Mouse (Mus musculus) bone marrow, adult 2 months (tissue): ENCODE data around the gene Galnt17. TPM values are rescaled to one million over a fixed set of nuclear protein-coding genes. Genes with fewer than 3 reads are reported as not detected.

Source experiments
- H3K27ac ChIP-seq: fragments of 200-500 bp; 2 replicates; pipeline ENCODE4 v1.5.1; 2012; ENCODE audit warnings: low read depth, mild to moderate bottlenecking, control low read depth, inconsistent platforms, low read length; ENCODE audit not compliant: control insufficient read depth, poor library complexity, insufficient read depth
- H3K4me1 ChIP-seq: fragments of 200-500 bp; 2 replicates; pipeline ENCODE4 v1.6.1; 2011; ENCODE audit warnings: low read length; ENCODE audit not compliant: control insufficient read depth, insufficient read depth
- H3K4me3 ChIP-seq: fragments of 200-500 bp; replicated peaks from 2 replicates; pipeline ENCODE3; 2011; ENCODE audit warnings: mild to moderate bottlenecking, low read depth, low read length, control low read depth; ENCODE audit not compliant: control insufficient read depth
- CTCF ChIP-seq: fragments of 200-500 bp; IDR thresholded peaks from 2 replicates; pipeline ENCODE4 v1.5.1; 2011; ENCODE audit warnings: low read length, control low read depth; ENCODE audit not compliant: control insufficient read depth, insufficient read depth
- POLR2A ChIP-seq: fragments of 200-500 bp; IDR thresholded peaks from 2 replicates; pipeline ENCODE4 v1.6.1; 2011; ENCODE audit warnings: low read depth, mild to moderate bottlenecking, control low read depth, low read length, borderline replicate concordance; ENCODE audit not compliant: control insufficient read depth
- WGBS: fragments of 180-500 bp; shearing (Covaris S2); methylation state at CpG from one replicate; pipeline ENCODE4 v1.1.7; 2018; 5-methylcytosine and 5-hydroxymethylcytosine counted together
- polyA plus RNA-seq: library from polyadenylated mRNA; stranded (reverse); fragments of >200 nt; gene quantifications from 2 replicates; pipeline ENCODE4 v1.2.4, GENCODE M21; 2011; ENCODE audit warnings: low replicate concordance; ENCODE audit not compliant: missing spikeins, insufficient read depth, insufficient read length

The Galnt17 gene
- polyA plus RNA-seq, 1 experiment, result 1.5 TPM

DNA sequence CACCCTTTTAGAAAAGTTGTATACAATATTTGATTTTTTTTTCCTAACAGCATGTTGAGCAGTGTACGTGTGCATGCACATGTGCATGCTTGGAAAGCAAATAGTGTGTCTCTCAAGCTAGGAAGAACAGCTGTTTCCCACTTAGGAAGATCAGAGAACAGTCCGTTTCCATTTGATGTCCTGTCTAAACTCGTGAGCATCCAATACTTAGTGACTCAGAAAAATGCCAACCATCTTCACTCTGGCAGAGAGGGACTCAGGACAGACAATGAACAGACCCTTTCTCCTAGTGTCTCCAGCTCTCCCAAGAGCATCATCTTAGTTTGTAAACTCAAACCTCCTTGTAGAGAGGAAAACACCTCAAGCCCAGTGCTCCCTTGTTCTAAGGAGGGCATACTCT lies 116.0 kb downstream of the Galnt17 start:
- Histone ChIP-seq H3K27ac (no peak overlapping the region), H3K4me3 (no peak overlapping the region), H3K4me1 (no peaks in the 10 kb centered on the region)
- WGBS, result 65% methylated on average over 3 of the region's 3 CpGs
- no peak for TF ChIP-seq POLR2A
- no peak for TF ChIP-seq CTCF

DNA sequence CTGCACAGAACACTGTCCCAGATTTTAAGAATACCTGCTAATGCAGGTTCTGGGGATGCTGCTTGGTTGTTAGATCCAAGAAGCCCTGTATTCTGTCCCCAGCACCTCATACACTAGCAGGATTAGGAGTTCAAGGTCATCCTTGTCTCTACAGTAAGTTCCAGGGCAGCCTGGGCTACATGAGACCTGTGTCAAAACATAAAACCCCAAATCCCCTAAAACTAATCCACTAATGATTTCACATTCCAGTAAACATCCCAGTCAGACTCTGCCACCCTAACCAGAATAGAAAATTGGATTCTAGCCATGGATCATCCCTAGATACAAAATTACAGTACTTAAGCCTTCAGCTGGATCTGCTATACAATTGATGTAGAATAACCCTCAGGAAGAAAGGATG lies 123.7 kb downstream of the Galnt17 start:
- Histone ChIP-seq H3K27ac (no peak overlapping the region), H3K4me3 (no peak overlapping the region), H3K4me1 (no peaks in the 10 kb centered on the region)
- no peak for TF ChIP-seq CTCF

DNA sequence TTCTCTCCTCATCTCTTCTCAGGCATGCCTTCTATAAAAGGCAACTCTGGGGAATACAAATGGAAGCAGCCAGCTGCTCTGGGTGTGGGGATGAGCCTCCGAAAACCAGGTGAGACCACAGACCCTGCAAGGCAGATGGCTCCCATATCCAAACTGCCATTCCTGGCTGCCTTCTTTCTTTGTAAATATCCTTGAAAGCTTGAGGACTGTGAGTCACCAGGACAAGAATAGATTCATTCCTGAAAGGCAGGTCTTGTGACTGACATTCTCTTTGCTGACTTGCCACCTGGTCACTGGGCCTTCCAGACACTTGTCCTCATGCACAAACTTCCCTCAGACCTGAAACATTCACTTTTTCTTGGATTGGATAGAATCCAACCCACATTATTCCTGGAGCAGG lies 127.1 kb downstream of the Galnt17 start:
- TF ChIP-seq CTCF (no peak), POLR2A (no peak)
- no peaks in the 10 kb centered on the region for H3K4me1 ChIP-seq
- no peak overlapping the region for H3K27ac ChIP-seq
- H3K4me3 ChIP-seq, result no peak overlapping the region
- 74% methylated on average over 1 of the region's 1 CpGs for WGBS

DNA sequence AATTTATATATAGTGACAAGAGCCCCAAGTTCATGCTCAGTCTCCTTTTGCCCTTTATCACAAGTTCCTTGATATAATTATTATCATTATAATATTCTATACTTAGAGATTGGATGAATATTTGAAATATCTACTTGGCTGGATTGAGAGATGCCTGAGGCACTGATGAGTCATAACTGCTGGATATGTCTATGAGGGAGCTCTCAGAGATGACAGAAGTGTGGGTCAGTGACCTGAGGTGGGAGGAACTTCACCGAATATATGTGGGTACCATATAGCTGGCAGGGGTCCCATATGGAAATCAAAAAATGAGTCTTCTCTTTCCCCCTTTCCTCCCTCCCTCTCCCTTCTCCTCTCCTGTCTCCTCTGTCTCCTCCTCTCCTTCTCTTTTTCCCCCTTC lies 127.5 kb downstream of the Galnt17 start:
- Histone ChIP-seq H3K27ac (no peak overlapping the region), H3K4me1 (no peaks in the 10 kb centered on the region), H3K4me3 (no peak overlapping the region)
- TF ChIP-seq CTCF (no peak), POLR2A (no peak)
- WGBS, result 90% methylated on average over 1 of the region's 1 CpGs

DNA sequence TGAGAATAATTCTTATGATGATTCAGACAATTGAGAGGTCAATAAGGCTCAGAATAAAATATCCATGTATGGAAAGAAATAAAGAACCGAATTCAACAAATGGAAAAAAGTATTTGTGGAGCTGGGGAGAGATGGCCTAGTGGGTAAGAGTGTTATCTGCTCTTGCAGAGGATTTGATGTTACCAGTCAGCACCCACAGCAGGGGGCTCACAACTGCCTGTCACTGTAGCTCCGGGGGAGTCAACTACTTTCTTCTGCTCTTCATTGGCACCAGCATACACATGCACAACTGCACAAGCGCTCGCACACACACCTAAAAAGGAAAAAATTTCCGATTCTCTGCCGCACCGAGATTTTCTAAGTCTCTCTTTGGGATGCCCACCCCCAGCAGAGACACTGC lies 130.4 kb downstream of the Galnt17 start:
- WGBS, result 51% methylated on average over 7 of the region's 7 CpGs
- TF ChIP-seq CTCF (no peak), POLR2A (no peak)
- H3K4me1 ChIP-seq, result no peaks in the 10 kb centered on the region
- no peak overlapping the region for H3K27ac ChIP-seq
- H3K4me3 ChIP-seq, result no peak overlapping the region

DNA sequence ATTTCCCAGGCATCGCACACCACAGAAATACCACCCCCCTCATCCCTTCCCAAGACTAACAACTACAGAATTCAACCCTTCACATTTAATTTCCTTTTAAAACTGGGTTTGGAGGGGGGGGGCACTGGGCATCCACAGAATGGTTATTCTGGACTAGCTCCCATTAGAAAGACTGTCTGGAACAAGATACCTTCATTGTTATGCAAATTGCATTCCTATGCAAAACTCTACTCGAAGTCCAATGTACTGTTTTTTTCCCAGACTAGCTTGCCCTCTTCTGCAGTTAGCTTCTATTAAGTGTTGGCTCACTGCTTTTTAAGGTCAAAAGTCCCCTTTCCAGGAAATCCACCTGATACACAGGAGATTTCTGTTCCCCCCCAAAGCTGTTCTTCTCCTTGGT lies 131.1 kb downstream of the Galnt17 start:
- no peak overlapping the region for H3K27ac ChIP-seq
- H3K4me3 ChIP-seq, result no peak overlapping the region
- TF ChIP-seq CTCF, result no peak
- TF ChIP-seq POLR2A, result no peak
- WGBS, result 66% methylated on average over 2 of the region's 2 CpGs
- no peaks in the 10 kb centered on the region for H3K4me1 ChIP-seq

DNA sequence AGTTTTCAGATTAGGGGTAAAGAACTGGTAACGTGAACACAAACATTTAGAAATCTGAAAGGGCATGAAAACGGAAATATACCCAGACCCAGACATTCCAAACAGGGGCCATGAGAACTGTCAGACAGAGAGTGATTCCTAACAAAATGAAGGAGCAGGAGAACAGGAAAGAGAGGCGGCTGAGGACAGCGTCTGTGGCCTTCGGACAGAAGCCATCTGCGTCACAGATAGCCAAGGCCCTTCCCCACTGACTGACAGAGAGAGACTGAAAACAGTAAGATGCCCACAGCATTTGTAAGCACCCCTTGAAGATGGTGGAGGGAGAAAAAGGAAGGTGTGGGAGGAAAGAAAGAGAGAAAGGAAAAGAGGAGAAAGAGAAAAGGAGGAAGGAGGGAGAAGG lies 139.1 kb downstream of the Galnt17 start:
- 76% methylated on average over 6 of the region's 6 CpGs for WGBS
- Histone ChIP-seq H3K27ac (no peak overlapping the region), H3K4me3 (no peak overlapping the region), H3K4me1 (no peaks in the 10 kb centered on the region)
- TF ChIP-seq POLR2A, result no peak
- no peak for TF ChIP-seq CTCF

DNA sequence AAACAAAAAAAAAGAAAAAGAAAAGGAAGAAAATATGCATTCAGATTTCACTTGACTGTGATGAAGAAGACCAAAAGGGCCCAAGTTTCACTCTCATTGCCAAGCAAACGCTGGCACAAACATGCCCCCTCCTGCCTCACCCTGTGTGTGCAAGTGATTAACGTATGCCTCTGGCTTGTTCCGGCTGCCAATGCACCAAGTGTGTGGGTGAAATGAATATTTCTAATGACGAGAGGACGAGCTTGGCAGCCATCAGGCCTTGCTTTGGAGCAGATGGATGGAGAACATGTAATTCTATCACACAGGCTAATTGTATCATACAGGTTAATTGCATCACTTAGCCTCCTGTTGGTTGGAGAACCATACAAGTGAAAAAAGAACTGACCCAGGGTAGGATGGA lies 140.9 kb downstream of the Galnt17 start:
- TF ChIP-seq CTCF (no peak), POLR2A (no peak)
- H3K4me1 ChIP-seq, result no peaks in the 10 kb centered on the region
- H3K27ac ChIP-seq, result no peak overlapping the region
- 71% methylated on average over 5 of the region's 5 CpGs for WGBS
- H3K4me3 ChIP-seq, result no peak overlapping the region

DNA sequence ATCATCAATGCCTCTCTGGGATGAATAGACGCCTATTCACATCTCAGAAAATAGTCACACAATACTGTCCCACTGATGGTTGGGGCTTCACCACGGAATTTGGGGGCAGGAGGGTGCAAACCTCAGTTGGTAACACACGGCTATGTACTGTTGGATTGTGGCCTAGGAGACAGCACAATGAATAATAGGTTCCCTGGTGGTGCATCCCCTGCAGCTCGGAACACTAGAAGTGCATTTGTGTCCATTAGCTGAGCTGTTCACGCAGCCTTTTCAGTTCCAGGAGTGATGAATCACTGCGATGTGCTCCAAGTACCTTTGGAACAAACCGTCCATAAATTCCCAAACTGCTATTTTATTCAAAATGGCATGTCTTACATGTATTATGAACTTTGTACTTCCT lies 142.6 kb downstream of the Galnt17 start:
- Histone ChIP-seq H3K27ac (no peak overlapping the region), H3K4me3 (no peak overlapping the region), H3K4me1 (no peaks in the 10 kb centered on the region)
- TF ChIP-seq CTCF (no peak), POLR2A (no peak)
- WGBS, result 74% methylated on average over 7 of the region's 7 CpGs
